Comparison of ENCODE assay signal across 15 mouse cellular contexts in genomic region chr12:5425276-5425675, GRCm38 (mm10). TPM values are rescaled to one million over a fixed set of nuclear protein-coding genes. Genes with fewer than 3 reads are reported as not detected.
DNase-seq lines count a peak whose midpoint lies in the region.
"Had no signal": no experiment of that assay in that cellular context is flagged by ENCODE, and none has a peak within 500 bp of the region (broad histone marks: within the 10 kb centered on the region; RNA-seq: fewer than 3 reads in every experiment).

No protein-coding gene starts in this region.

- DNase-seq in fat pad, adult 2 months (ENCODE audit: extremely low read depth, low read depth, low spot score): peak; percentile 68
- DNase-seq in gonadal fat pad, adult 2 months (ENCODE audit: low read depth): peak; percentile 72
- no peak for DNase-seq in kidney, adult 11 months
- no peak for DNase-seq in cerebellum, adult 11 months
- DNase-seq: adrenal gland, adult 2 months; adrenal gland, adult 8-10 months; adrenal gland, postnatal 10 days; adrenal gland, postnatal 14 days; adrenal gland, postnatal 25 days; adrenal gland, postnatal 36 days; B cell, adult 2 months; cerebellum, adult 11-12 months; cerebellum, adult 18-20 months had no signal

RNA-seq across cellular contexts. Expression of gene Klhl29, which starts 49.8 kb away (rescaled TPM):
- 4.6 and 5.3 TPM in 2 replicates for polyA plus RNA-seq in gonadal fat pad, adult 2 months (2012; rRNA removed)
- polyA plus RNA-seq: C2C12, G1E had no signal

Comparison
In these comparisons a context has a peak if more than half of its experiments do, and no peak if none do; other contexts are left out.
1. DNase-seq: peak in fat pad, adult 2 months (single experiment) and gonadal fat pad, adult 2 months (single experiment); none in kidney, adult 11 months (single experiment) and cerebellum, adult 11 months (single experiment).